Mouse (Mus musculus): Measurements from ENCODE around the gene Tmem246. TPM values are rescaled to one million over a fixed set of nuclear protein-coding genes. Genes with fewer than 3 reads are reported as not detected.

The Tmem246 gene
- polyA plus RNA-seq, 1 experiment from 2014 or later, result 15.4 TPM

- Histone ChIP-seq H3K9ac (ENCODE audit: low read length) (no peak overlapping the region), H3K27ac (replicated peaks; ENCODE audit: low read depth, low read length) (no peak overlapping the region), H3K4me2 (ENCODE audit: low read depth, severe bottlenecking) (no peak overlapping the region), H3K4me1 (ENCODE audit: control insufficient read depth, insufficient read depth, low read length) (no peaks in the 10 kb centered on the region), H3K9me3 (ENCODE audit: control insufficient read depth, low read length) (no peaks in the 10 kb centered on the region), H3K27me3 (ENCODE audit: control insufficient read depth, insufficient read depth, low read length) (no peaks in the 10 kb centered on the region), H3K36me3 (ENCODE audit: control insufficient read depth, insufficient read depth, low read length) (0 out of 2 replicates have a peak, but pooled peaks cover 2% of the 10 kb centered on the region), H3K4me3 (ENCODE audit: low read depth, low read length) (no peak overlapping the region)
- ATAC-seq (ENCODE audit: insufficient number of reproducible peaks, low FRiP score, low TSS enrichment, low read depth), result no peak
- DNase-seq (ENCODE audit: low spot score), result no peak
- 82% methylated on average over 2 of the region's 2 CpGs for WGBS
Observed at GRCm38 (mm10) chr4:49590152-49590551, 7.5 kb downstream of the Tmem246 start.

GRCm38 (mm10) chr4:49586811-49587210 lies 10.9 kb downstream of the Tmem246 start:
- no peak for ATAC-seq (ENCODE audit: insufficient number of reproducible peaks, low FRiP score, low TSS enrichment, low read depth)
- H3K36me3 ChIP-seq (ENCODE audit: control insufficient read depth, insufficient read depth, low read length), result 0 out of 2 replicates have a peak, but pooled peaks cover 2% of the 10 kb centered on the region
- H3K9ac ChIP-seq (ENCODE audit: low read length), result no peak overlapping the region
- H3K4me1 ChIP-seq (ENCODE audit: control insufficient read depth, insufficient read depth, low read length), result no peaks in the 10 kb centered on the region
- H3K27ac ChIP-seq (replicated peaks; ENCODE audit: low read depth, low read length), result no peak overlapping the region
- H3K9me3 ChIP-seq (ENCODE audit: control insufficient read depth, low read length), result no peaks in the 10 kb centered on the region
- H3K4me3 ChIP-seq (ENCODE audit: low read depth, low read length), result no peak overlapping the region
- DNase-seq (ENCODE audit: low spot score), result no peak
- 88% methylated on average over 10 of the region's 10 CpGs for WGBS
- no peaks in the 10 kb centered on the region for H3K27me3 ChIP-seq (ENCODE audit: control insufficient read depth, insufficient read depth, low read length)
- no peak overlapping the region for H3K4me2 ChIP-seq (ENCODE audit: low read depth, severe bottlenecking)

GRCm38 (mm10) chr4:49585524-49586101 lies 12.1 kb downstream of the Tmem246 start:
- Histone ChIP-seq H3K4me3 (ENCODE audit: low read depth, low read length) (no peak overlapping the region), H3K36me3 (ENCODE audit: control insufficient read depth, insufficient read depth, low read length) (0 out of 2 replicates have a peak, but pooled peaks cover 2% of the 10 kb centered on the region), H3K4me2 (ENCODE audit: low read depth, severe bottlenecking) (no peak overlapping the region), H3K27ac (replicated peaks; ENCODE audit: low read depth, low read length) (no peak overlapping the region), H3K9ac (ENCODE audit: low read length) (no peak overlapping the region), H3K9me3 (ENCODE audit: control insufficient read depth, low read length) (no peaks in the 10 kb centered on the region), H3K27me3 (ENCODE audit: control insufficient read depth, insufficient read depth, low read length) (no peaks in the 10 kb centered on the region), H3K4me1 (ENCODE audit: control insufficient read depth, insufficient read depth, low read length) (no peaks in the 10 kb centered on the region)
- DNase-seq (ENCODE audit: low spot score), result no peak
- no peak for ATAC-seq (ENCODE audit: insufficient number of reproducible peaks, low FRiP score, low TSS enrichment, low read depth)
- 80% methylated on average over 7 of the region's 7 CpGs for WGBS

GRCm38 (mm10) chr4:49583965-49584831 lies 13.5 kb downstream of the Tmem246 start:
- H3K27me3 ChIP-seq (ENCODE audit: control insufficient read depth, insufficient read depth, low read length), result no peaks in the 10 kb centered on the region
- no peak overlapping the region for H3K9ac ChIP-seq (ENCODE audit: low read length)
- 67% methylated on average over 14 of the region's 14 CpGs for WGBS
- H3K4me3 ChIP-seq (ENCODE audit: low read depth, low read length), result no peak overlapping the region
- no peak for DNase-seq (ENCODE audit: low spot score)
- H3K9me3 ChIP-seq (ENCODE audit: control insufficient read depth, low read length), result no peaks in the 10 kb centered on the region
- 0 out of 2 replicates have a peak, but pooled peaks cover 2% of the 10 kb centered on the region for H3K36me3 ChIP-seq (ENCODE audit: control insufficient read depth, insufficient read depth, low read length)
- no peak overlapping the region for H3K4me2 ChIP-seq (ENCODE audit: low read depth, severe bottlenecking)
- no peak overlapping the region for H3K27ac ChIP-seq (replicated peaks; ENCODE audit: low read depth, low read length)
- H3K4me1 ChIP-seq (ENCODE audit: control insufficient read depth, insufficient read depth, low read length), result no peaks in the 10 kb centered on the region
- no peak for ATAC-seq (ENCODE audit: insufficient number of reproducible peaks, low FRiP score, low TSS enrichment, low read depth)

- DNase-seq (ENCODE audit: low spot score) (no peak), ATAC-seq (ENCODE audit: insufficient number of reproducible peaks, low FRiP score, low TSS enrichment, low read depth) (no peak)
- H3K4me3 ChIP-seq (ENCODE audit: low read depth, low read length), result no peak overlapping the region
- H3K27ac ChIP-seq (replicated peaks; ENCODE audit: low read depth, low read length), result no peak overlapping the region
- H3K27me3 ChIP-seq (ENCODE audit: control insufficient read depth, insufficient read depth, low read length), result no peaks in the 10 kb centered on the region
- H3K4me1 ChIP-seq (ENCODE audit: control insufficient read depth, insufficient read depth, low read length), result no peaks in the 10 kb centered on the region
- H3K9ac ChIP-seq (ENCODE audit: low read length), result no peak overlapping the region
- H3K4me2 ChIP-seq (ENCODE audit: low read depth, severe bottlenecking), result no peak overlapping the region
- 0 out of 2 replicates have a peak, but pooled peaks cover under 1% of the 10 kb centered on the region for H3K36me3 ChIP-seq (ENCODE audit: control insufficient read depth, insufficient read depth, low read length)
- H3K9me3 ChIP-seq (ENCODE audit: control insufficient read depth, low read length), result no peaks in the 10 kb centered on the region
- 45% methylated on average over 4 of the region's 4 CpGs for WGBS
Observed at GRCm38 (mm10) chr4:49581256-49581655, 16.4 kb downstream of the Tmem246 start.

- 90% methylated on average over 4 of the region's 4 CpGs for WGBS
- Histone ChIP-seq H3K9me3 (ENCODE audit: control insufficient read depth, low read length) (no peaks in the 10 kb centered on the region), H3K36me3 (ENCODE audit: control insufficient read depth, insufficient read depth, low read length) (no peaks in the 10 kb centered on the region), H3K27me3 (ENCODE audit: control insufficient read depth, insufficient read depth, low read length) (no peaks in the 10 kb centered on the region), H3K4me1 (ENCODE audit: control insufficient read depth, insufficient read depth, low read length) (no peaks in the 10 kb centered on the region), H3K27ac (replicated peaks; ENCODE audit: low read depth, low read length) (no peak overlapping the region), H3K9ac (ENCODE audit: low read length) (no peak overlapping the region), H3K4me2 (ENCODE audit: low read depth, severe bottlenecking) (no peak overlapping the region), H3K4me3 (ENCODE audit: low read depth, low read length) (no peak overlapping the region)
- DNase-seq (ENCODE audit: low spot score), result no peak
- no peak for ATAC-seq (ENCODE audit: insufficient number of reproducible peaks, low FRiP score, low TSS enrichment, low read depth)
Observed at GRCm38 (mm10) chr4:49572194-49572593, 25.5 kb downstream of the Tmem246 start.

- Histone ChIP-seq H3K9me3 (ENCODE audit: control insufficient read depth, low read length) (no peaks in the 10 kb centered on the region), H3K4me2 (ENCODE audit: low read depth, severe bottlenecking) (no peak overlapping the region), H3K4me3 (ENCODE audit: low read depth, low read length) (no peak overlapping the region), H3K27ac (replicated peaks; ENCODE audit: low read depth, low read length) (no peak overlapping the region), H3K9ac (ENCODE audit: low read length) (no peak overlapping the region), H3K27me3 (ENCODE audit: control insufficient read depth, insufficient read depth, low read length) (no peaks in the 10 kb centered on the region), H3K36me3 (ENCODE audit: control insufficient read depth, insufficient read depth, low read length) (no peaks in the 10 kb centered on the region), H3K4me1 (ENCODE audit: control insufficient read depth, insufficient read depth, low read length) (no peaks in the 10 kb centered on the region)
- 22% methylated on average over 3 of the region's 3 CpGs for WGBS
- ATAC-seq (ENCODE audit: insufficient number of reproducible peaks, low FRiP score, low TSS enrichment, low read depth) (peak; percentile 67), DNase-seq (ENCODE audit: low spot score) (peak; percentile 52)
Observed at GRCm38 (mm10) chr4:49567613-49568012, 30.1 kb downstream of the Tmem246 start.

- DNase-seq (ENCODE audit: low spot score) (no peak), ATAC-seq (ENCODE audit: insufficient number of reproducible peaks, low FRiP score, low TSS enrichment, low read depth) (no peak)
- H3K4me1 ChIP-seq (ENCODE audit: control insufficient read depth, insufficient read depth, low read length), result no peaks in the 10 kb centered on the region
- no peak overlapping the region for H3K4me2 ChIP-seq (ENCODE audit: low read depth, severe bottlenecking)
- no peaks in the 10 kb centered on the region for H3K27me3 ChIP-seq (ENCODE audit: control insufficient read depth, insufficient read depth, low read length)
- H3K9ac ChIP-seq (ENCODE audit: low read length), result no peak overlapping the region
- H3K9me3 ChIP-seq (ENCODE audit: control insufficient read depth, low read length), result no peaks in the 10 kb centered on the region
- no peak overlapping the region for H3K4me3 ChIP-seq (ENCODE audit: low read depth, low read length)
- no peaks in the 10 kb centered on the region for H3K36me3 ChIP-seq (ENCODE audit: control insufficient read depth, insufficient read depth, low read length)
- H3K27ac ChIP-seq (replicated peaks; ENCODE audit: low read depth, low read length), result no peak overlapping the region
- WGBS, result 73% methylated on average over 20 of the region's 20 CpGs
Observed at GRCm38 (mm10) chr4:49559915-49560772, 37.5 kb downstream of the Tmem246 start.
